Mouse (Mus musculus) hindbrain, embryonic 12.5 days (tissue): Measurements from ENCODE around the gene Slf2. TPM values are rescaled to one million over a fixed set of nuclear protein-coding genes. Genes with fewer than 3 reads are reported as not detected.
A peak's percentile ranks its signal among the peaks of the same experiment; 100 is the strongest.

Experiments
- ATAC-seq: fragments of 200-750 bp; cut with Nextera tagmentation; 2 replicates; pipeline ENCODE4 v1.8.0; 2017; ENCODE audit warnings: moderate TSS enrichment; ENCODE audit not compliant: low FRiP score
- H3K27ac ChIP-seq: fragments of 300-500 bp; sonication (generic); 2 replicates; pipeline ENCODE4 v1.5.1; 2016; ENCODE audit warnings: mild to moderate bottlenecking
- H3K27me3 ChIP-seq: fragments of 300-500 bp; sonication (generic); 2 replicates; pipeline ENCODE4 v1.6.1; 2016; ENCODE audit warnings: mild to moderate bottlenecking
- H3K36me3 ChIP-seq: fragments of 300-500 bp; sonication (generic); 2 replicates; pipeline ENCODE4 v1.6.1; 2016; ENCODE audit warnings: mild to moderate bottlenecking
- H3K4me1 ChIP-seq: fragments of 300-500 bp; sonication (generic); 2 replicates; pipeline ENCODE4 v1.6.1; 2016
- H3K4me2 ChIP-seq: fragments of 300-500 bp; sonication (generic); replicated peaks from 2 replicates; pipeline ENCODE4 v1.6.1; 2016; ENCODE audit warnings: mild to moderate bottlenecking
- H3K4me3 ChIP-seq: fragments of 300-500 bp; sonication (generic); 2 replicates; pipeline ENCODE4 v1.5.1; 2016; ENCODE audit warnings: mild to moderate bottlenecking
- H3K9ac ChIP-seq: fragments of 300-500 bp; sonication (generic); 2 replicates; pipeline ENCODE4 v1.6.1; 2016; ENCODE audit warnings: mild to moderate bottlenecking, moderate library complexity
- H3K9me3 ChIP-seq: fragments of 300-500 bp; sonication (generic); replicated peaks from 2 replicates; pipeline ENCODE4 v1.6.1; 2016; ENCODE audit warnings: mild to moderate bottlenecking
- WGBS: fragments of 180-500 bp; shearing (Covaris S2); methylation state at CpG from one replicate; pipeline ENCODE4 v1.1.7; 2016; 5-methylcytosine and 5-hydroxymethylcytosine counted together
- polyA plus RNA-seq: library from polyadenylated mRNA; unstranded; fragments of >200 nt; fragmentation: Nextera tagmentation; extraction: Ambion mirVana; gene quantifications from 2 replicates; pipeline ENCODE4 v1.2.1, GENCODE M21; 2016

Gene Slf2
- polyA plus RNA-seq, 1 experiment from 2014 or later = 41.2 TPM

- ATAC-seq = no peak
- H3K4me3 ChIP-seq = no peak overlapping the region
- H3K9ac ChIP-seq = no peak overlapping the region
- no peak overlapping the region for H3K4me2 ChIP-seq
- H3K36me3 ChIP-seq = no peaks in the 10 kb centered on the region
- peaks cover 28% of the 10 kb centered on the region for H3K4me1 ChIP-seq
- H3K9me3 ChIP-seq = no peaks in the 10 kb centered on the region
- 32% methylated on average over 9 of the region's 9 CpGs for WGBS
- H3K27ac ChIP-seq = peak overlapping the region; percentile 80
- peaks cover 37% of the 10 kb centered on the region for H3K27me3 ChIP-seq
Measured at GRCm38 (mm10) chr19:44899104-44899793, 31.7 kb upstream of the Slf2 start.

DNA sequence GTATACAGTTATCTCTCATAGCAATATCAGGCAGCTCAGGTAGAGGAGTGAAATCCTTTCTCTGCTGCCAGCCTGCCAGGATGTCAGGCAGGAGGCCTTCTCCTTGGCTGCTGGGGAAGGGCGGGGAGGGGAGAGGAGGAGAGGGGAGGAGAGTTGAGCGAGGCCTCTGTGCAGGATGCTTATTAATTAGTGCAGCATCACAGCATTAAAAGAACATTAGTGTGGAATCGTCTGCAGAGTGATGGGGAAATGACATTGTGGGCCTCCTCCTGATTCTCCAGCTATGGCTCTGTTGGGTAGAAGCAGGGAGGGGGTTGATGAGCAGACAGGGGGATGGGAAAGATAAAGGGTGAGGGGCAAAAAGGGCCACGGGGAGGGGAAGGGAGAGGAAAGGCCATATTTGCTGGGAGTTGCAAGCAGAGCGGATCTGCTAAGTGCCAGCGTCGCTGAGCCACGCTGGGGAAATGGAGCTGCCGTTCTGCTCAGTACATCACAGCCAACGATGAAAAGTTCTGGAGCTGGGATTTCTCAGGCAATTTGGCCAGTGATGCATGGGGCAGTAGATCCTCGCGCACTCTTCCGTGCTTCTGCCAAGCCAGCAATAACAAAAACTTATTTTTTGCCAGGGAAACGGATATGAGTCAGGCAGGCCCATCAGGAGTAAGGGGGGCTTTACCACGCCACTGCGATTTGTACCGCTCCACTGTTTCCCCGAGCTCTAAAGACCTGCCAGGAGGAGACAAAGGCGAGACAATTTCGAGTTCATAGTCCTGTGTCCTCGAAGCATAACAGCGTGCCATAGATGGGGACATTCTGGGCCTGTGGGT lies 30.8 kb upstream of the Slf2 start:
- Histone ChIP-seq H3K27ac (peak overlapping the region; percentile 80), H3K27me3 (peaks cover 34% of the 10 kb centered on the region), H3K4me1 (peaks cover 31% of the 10 kb centered on the region), H3K9ac (peak overlapping the region; percentile 5; the same call in 1 of the 2 replicates), H3K4me2 (peak overlapping the region; percentile 27), H3K4me3 (no peak overlapping the region), H3K9me3 (no peaks in the 10 kb centered on the region), H3K36me3 (no peaks in the 10 kb centered on the region)
- ATAC-seq = peak; percentile 73
- 31% methylated on average over 22 of the region's 22 CpGs for WGBS

DNA sequence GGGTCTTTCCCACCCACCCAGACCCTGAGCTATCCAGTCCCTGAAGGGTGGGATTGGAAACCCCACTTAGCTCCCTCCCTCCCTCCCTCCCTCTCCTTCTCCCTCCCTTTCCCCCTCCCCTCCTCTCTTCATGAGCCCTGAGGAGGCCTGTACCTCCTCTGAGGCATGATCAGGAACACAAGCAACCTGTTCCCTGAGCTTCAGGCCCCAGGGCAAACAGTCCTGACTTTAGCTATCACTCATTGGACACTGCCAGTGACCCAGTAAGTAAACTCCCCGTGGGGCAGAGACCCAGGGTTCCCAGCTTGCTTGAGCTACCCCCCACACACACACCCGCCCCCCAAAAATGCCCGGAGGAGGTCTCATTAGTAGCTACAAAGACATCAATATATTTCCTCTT lies 29.9 kb upstream of the Slf2 start:
- Histone ChIP-seq H3K27me3 (peaks cover 31% of the 10 kb centered on the region), H3K36me3 (no peaks in the 10 kb centered on the region), H3K9ac (peak overlapping the region; percentile 5; the same call in 1 of the 2 replicates), H3K27ac (0 out of 2 replicates have a peak overlapping the region, but pooled peaks have one; percentile 80), H3K9me3 (no peaks in the 10 kb centered on the region), H3K4me1 (peaks cover 31% of the 10 kb centered on the region), H3K4me2 (no peak overlapping the region), H3K4me3 (no peak overlapping the region)
- peak; percentile 42 for ATAC-seq
- 64% methylated on average over 3 of the region's 3 CpGs for WGBS

DNA sequence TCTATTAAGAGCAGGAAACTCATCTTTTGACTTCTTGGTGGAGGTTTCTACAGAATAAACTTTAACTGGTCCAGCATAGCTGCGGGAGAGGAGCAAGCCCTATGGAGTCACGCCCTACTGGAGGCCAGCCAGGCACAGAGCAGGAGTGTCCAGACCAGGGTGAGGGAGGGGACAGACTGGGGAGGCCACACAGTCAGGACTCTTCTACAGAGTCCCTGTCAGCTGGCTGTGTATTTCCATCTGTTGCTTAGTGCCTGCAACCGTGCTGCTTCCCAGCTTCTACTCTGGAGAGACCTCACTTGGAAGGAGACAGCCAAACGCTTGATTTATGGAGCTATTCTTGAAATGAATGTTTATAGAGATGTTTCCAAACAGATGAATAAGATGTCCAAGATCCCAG lies 28.6 kb upstream of the Slf2 start:
- Histone ChIP-seq H3K27me3 (peaks cover 19% of the 10 kb centered on the region), H3K9ac (no peak overlapping the region)
- WGBS = 78% methylated on average over 4 of the region's 4 CpGs

GRCm38 (mm10) chr19:44903343-44904000 lies 27.5 kb upstream of the Slf2 start:
- ATAC-seq = no peak
- no peaks in the 10 kb centered on the region for H3K9me3 ChIP-seq
- no peak overlapping the region for H3K9ac ChIP-seq
- WGBS = 63% methylated on average over 6 of the region's 6 CpGs
- H3K27ac ChIP-seq = no peak overlapping the region
- no peak overlapping the region for H3K4me3 ChIP-seq
- no peaks in the 10 kb centered on the region for H3K36me3 ChIP-seq
- H3K4me2 ChIP-seq = no peak overlapping the region
- H3K4me1 ChIP-seq = peaks cover 40% of the 10 kb centered on the region
- peaks cover 9% of the 10 kb centered on the region for H3K27me3 ChIP-seq

More for the DNA sequence above, 28.6 kb upstream of the Slf2 start:
- Histone ChIP-seq H3K4me2 (no peak overlapping the region), H3K9me3 (no peaks in the 10 kb centered on the region), H3K36me3 (no peaks in the 10 kb centered on the region), H3K4me1 (peaks cover 31% of the 10 kb centered on the region), H3K4me3 (no peak overlapping the region), H3K27ac (no peak overlapping the region)
- no peak for ATAC-seq

DNA sequence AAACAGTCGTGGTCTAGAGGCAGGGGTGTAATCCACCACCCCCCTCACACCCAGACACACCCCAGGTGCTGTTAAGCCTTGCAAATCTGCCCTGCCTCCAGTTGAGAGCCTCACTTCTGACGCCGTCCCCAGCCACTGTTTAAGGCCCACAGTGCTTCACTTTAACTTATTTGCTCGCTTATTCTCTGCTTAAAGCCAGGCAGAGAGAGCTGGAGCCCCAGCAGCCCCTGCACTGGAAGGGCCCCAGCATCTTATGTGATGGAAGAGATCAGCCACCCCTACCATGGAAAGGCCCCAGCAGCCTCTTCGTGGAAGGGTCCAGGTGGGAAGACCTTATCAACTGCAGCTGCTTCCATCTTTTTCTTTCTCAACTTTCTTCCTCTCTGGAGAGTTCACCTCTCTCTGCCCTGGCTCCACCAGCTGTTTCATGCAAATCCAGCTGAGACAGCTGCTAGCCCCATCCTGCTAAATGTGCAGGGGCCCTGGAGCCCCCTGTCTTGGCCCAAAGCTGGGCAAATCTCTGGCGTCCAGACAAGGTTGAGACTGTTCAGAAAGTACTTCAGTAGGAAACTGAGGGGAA lies 26.7 kb upstream of the Slf2 start:
- Histone ChIP-seq H3K4me1 (peaks cover 37% of the 10 kb centered on the region), H3K36me3 (no peaks in the 10 kb centered on the region), H3K4me2 (no peak overlapping the region), H3K9me3 (no peaks in the 10 kb centered on the region), H3K4me3 (no peak overlapping the region), H3K27ac (no peak overlapping the region), H3K9ac (peak overlapping the region; percentile 23; the same call in 1 of the 2 replicates), H3K27me3 (peaks cover 9% of the 10 kb centered on the region; the same call in 1 of the 2 replicates)
- 36% methylated on average over 6 of the region's 6 CpGs for WGBS
- no peak for ATAC-seq

GRCm38 (mm10) chr19:44905316-44905715 lies 25.6 kb upstream of the Slf2 start:
- Histone ChIP-seq H3K9ac (no peak overlapping the region), H3K4me1 (peaks cover 26% of the 10 kb centered on the region), H3K4me2 (no peak overlapping the region), H3K4me3 (no peak overlapping the region), H3K27ac (no peak overlapping the region), H3K36me3 (no peaks in the 10 kb centered on the region), H3K27me3 (peaks cover 9% of the 10 kb centered on the region; the same call in 1 of the 2 replicates), H3K9me3 (no peaks in the 10 kb centered on the region)
- 23% methylated on average over 4 of the region's 4 CpGs for WGBS
- no peak for ATAC-seq

GRCm38 (mm10) chr19:44907851-44908690 lies 22.9 kb upstream of the Slf2 start:
- no peak for ATAC-seq

GRCm38 (mm10) chr19:44908836-44909460 lies 22.0 kb upstream of the Slf2 start:
- H3K9me3 ChIP-seq = no peaks in the 10 kb centered on the region
- peaks cover 14% of the 10 kb centered on the region for H3K4me1 ChIP-seq
- no peak overlapping the region for H3K4me3 ChIP-seq
- no peak overlapping the region for H3K9ac ChIP-seq
- no peak overlapping the region for H3K4me2 ChIP-seq
- H3K27me3 ChIP-seq = 0 out of 2 replicates have a peak, but pooled peaks cover 4% of the 10 kb centered on the region
- no peak overlapping the region for H3K27ac ChIP-seq
- 60% methylated on average over 11 of the region's 11 CpGs for WGBS
- ATAC-seq = no peak
- no peaks in the 10 kb centered on the region for H3K36me3 ChIP-seq

More at GRCm38 (mm10) chr19:44907851-44908690, 22.9 kb upstream of the Slf2 start:
- WGBS = 51% methylated on average over 15 of the region's 15 CpGs
- Histone ChIP-seq H3K9me3 (no peaks in the 10 kb centered on the region), H3K27me3 (0 out of 2 replicates have a peak, but pooled peaks cover 4% of the 10 kb centered on the region), H3K36me3 (no peaks in the 10 kb centered on the region), H3K9ac (no peak overlapping the region), H3K4me1 (peaks cover 14% of the 10 kb centered on the region), H3K27ac (no peak overlapping the region), H3K4me2 (no peak overlapping the region), H3K4me3 (no peak overlapping the region)

DNA sequence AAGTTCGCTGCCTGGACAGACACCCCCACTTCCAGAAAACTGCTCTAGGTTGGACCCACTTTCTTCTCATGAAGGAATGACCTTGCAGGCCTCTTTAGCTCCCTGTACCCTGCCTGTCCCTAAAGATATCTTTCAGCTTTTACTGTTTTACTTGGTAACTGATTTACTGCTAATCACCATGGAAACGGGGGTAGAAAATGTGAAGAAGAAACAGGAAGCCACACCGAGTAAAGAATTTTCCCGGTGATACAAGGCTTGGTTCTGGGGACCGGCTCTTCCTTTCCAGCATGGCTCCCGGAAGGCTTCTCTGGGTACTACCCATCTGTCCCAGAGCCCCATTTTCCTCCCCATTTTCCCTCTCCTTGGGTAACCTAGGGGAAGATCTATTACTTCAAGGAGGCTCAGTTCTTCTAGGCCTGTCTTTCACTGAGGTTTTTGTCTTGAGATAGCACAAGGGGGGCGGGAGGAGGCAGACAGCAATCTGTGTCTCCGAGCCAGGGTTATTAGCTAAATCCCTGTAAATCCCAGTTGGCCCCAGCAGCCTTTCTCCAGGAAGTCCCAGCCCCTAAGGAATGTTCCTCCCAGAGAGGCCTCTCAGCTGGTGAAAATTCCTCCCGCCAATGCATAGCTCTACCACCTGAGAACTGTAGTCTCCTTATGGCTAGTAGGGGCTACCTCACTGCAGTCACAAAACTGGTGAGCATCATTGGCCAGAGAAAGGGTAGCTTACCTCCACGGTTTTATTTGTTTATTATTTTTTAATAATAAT lies 16.3 kb upstream of the Slf2 start:
- H3K9ac ChIP-seq = no peak overlapping the region
- no peak overlapping the region for H3K4me2 ChIP-seq
- no peaks in the 10 kb centered on the region for H3K27me3 ChIP-seq
- 67% methylated on average over 10 of the region's 10 CpGs for WGBS
- no peak overlapping the region for H3K27ac ChIP-seq
- no peaks in the 10 kb centered on the region for H3K36me3 ChIP-seq
- ATAC-seq = no peak
- 0 out of 2 replicates have a peak, but pooled peaks cover 4% of the 10 kb centered on the region for H3K4me1 ChIP-seq
- no peak overlapping the region for H3K4me3 ChIP-seq
- no peaks in the 10 kb centered on the region for H3K9me3 ChIP-seq
